Mouse (Mus musculus) thymus, postnatal 0 days (tissue): Measurements from ENCODE around the gene Plcb4. TPM values are rescaled to one million over a fixed set of nuclear protein-coding genes. Genes with fewer than 3 reads are reported as not detected.

ENCODE experiments used
- DNase-seq: peaks from one replicate; pipeline ENCODE4 v3.0.0-alpha.2; 2015; ENCODE audit warnings: low spot score
- polyA plus RNA-seq: library from polyadenylated mRNA; unstranded; fragments of >200 nt; fragmentation: Nextera tagmentation; extraction: Ambion mirVana; gene quantifications from 2 replicates; pipeline ENCODE4 v1.2.1, GENCODE M21; 2015

The Plcb4 gene
- 6.5 and 7.2 TPM in 2 replicates for polyA plus RNA-seq

- peak; percentile 77 for DNase-seq
Observed at GRCm38 (mm10) chr2:135658486-135659390, at the start of gene Plcb4. TSS of gene Plcb4 (plus strand) at chr2:135659011.

DNA sequence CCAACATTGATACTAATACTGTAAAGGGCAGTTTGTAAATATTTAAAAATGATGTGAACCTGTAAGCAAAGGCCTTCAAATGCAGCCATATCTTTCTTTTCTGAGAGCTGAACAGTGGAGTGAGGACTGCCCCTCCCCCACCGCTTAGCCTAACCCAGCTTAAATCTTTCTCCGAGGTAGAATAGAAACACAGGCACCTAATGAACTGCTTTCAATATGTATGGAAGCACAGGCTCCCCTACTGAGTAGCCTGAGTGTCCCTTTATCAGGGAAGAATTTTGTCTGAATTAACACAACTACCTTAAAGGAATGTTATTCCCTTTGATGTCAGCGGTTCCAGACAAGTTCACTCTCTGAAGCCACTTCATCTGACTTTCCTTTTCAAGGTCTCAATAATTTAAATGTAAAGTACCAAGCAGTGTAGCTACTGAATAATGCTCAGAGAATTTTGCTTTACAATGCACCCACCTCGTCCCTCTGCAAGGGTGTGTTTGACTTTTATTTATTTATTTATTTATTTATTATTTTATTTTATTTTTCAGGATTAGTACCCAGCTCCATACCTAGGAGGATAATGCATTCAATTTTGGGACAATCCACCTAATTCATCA is 44.1 kb upstream of the Plcb4 start:
- DNase-seq, result no peak

GRCm38 (mm10) chr2:135616090-135616489 is 42.7 kb upstream of the Plcb4 start:
- no peak for DNase-seq

DNA sequence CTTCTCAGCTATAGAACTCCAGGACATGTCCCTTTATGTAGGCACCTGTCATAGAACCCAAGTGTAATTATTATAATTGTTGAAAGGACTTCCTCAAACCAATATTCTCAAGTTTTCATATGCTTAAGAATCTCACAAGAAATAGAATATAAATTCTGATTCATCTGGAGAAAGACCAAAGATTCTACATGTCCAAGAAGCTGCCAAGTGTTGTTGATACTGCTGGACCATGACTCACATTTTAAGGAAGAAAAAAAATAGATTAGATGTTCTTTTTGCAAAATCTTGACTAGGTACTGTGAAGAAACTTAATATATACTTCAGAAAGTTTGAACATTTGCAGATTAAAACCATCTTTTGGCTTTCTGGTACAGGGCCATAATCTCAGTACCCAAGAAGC is 40.3 kb upstream of the Plcb4 start:
- DNase-seq, result no peak

DNA sequence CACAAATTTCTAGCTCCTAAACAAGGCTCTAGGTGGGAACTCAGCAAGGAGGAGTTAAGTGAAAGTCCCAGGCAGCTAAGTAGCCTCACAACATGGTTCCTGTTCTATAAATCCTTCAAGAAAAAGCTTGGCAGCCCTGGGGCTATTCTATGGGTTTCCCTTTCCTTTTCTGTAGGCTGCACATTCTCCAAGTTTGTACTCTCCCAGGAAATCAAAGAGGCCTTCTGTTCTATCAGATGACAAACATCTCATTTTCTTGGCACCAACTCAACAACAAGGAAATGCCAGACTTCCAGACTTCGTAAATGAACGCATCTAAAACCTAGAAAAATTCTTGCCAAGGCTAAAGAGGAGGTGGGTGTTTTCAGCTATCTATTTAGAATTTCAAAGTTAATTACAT is 38.9 kb upstream of the Plcb4 start:
- DNase-seq, result no peak

DNA sequence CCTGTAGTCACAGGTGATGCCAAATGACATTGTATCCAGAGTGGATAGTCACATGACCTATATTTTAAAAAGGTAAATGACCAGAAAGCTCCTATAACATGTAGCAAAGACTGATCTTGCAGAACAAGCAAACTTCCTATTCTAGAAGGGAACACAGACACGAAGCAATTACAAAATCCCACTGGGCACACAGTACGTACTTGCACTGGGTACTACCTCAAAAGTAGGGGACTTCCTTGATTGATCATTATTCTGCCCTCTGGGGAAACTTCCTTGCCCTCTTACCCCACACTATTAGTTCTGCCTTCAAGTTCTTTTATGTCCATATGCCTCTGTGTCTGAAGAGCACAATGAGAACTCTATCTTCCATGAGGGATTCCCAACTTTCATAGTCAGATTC is 31.0 kb upstream of the Plcb4 start:
- DNase-seq, result no peak

- no peak for DNase-seq
Observed at GRCm38 (mm10) chr2:135637227-135637626, 21.6 kb upstream of the Plcb4 start.

DNA sequence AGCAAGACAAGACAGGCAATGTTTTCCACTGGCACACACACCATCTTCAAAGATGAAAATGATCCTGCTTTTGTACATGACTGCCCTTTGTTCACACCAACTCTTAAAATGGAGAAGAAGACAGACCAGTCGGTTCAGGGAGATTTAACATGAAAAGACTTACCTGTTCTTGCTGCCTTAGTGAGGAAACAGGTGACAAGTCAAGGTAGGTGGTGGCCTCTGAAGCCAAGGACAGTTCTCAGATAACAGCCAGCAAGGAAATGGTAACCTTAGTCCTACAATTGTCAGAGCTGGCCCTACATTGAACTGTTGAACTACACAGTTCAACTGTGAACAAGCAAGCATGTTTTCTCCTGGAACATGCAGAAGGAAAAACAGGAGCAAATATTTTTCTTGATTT is 17.8 kb upstream of the Plcb4 start:
- DNase-seq, result no peak

DNA sequence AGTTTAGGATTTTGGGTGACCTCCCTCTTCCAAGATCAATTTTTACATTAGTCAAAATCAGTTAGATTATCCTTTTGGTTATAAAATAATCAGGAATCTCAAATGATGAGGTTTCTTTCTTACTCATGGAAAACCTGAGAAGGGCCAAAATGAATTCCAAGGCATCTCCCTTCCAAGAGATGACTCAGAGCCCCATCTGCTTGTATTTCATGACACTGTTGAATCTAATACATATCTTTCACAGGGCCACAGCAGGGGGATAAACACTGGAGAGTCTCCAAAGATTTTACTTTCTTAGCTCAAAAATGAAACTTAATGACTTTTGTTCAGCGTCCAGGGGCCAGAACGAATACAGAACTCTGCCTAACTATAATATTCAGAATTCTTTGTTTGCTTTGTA is 17.2 kb upstream of the Plcb4 start:
- DNase-seq, result no peak

DNA sequence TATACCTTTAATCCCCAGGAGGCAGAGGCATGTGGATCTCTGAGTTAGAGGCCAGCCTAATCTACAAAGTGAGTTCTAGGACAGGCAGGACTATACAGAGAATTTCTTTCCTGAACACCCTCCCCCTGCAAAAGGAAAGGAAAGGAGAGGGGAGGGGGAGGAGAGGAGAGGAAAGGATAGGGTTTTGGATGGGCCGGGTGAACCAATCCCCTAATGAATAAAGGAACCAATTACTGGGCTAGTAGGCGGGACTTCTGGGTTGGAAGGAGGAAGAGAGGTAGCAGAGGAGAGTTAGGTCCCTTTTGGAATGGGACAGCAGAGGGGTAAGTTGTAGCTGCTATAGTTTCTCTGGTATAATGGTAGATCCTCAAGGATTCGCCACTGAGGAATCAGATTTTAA is 12.6 kb upstream of the Plcb4 start:
- DNase-seq, result no peak

DNA sequence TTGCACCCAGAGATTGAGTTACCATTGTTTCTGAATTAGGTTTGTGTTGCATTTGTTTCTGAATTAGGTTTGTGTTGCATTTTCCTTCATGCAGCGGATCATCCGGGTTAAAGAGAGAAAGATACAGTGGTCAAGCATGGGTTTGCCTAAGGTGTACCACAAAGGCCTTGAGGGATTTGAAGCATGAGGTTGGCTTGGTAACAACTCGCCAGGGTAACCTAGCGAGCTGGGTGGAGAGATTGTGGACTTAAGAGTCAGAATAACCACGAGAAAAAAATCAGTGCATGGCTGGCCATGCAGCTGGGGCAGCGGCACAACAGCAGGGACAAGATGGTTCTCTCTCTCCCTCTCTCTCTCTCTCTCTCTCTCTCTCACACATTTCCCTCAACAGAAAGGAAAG is 12.2 kb upstream of the Plcb4 start:
- no peak for DNase-seq

- no peak for DNase-seq
Observed at GRCm38 (mm10) chr2:135647985-135648384, 10.8 kb upstream of the Plcb4 start.

DNA sequence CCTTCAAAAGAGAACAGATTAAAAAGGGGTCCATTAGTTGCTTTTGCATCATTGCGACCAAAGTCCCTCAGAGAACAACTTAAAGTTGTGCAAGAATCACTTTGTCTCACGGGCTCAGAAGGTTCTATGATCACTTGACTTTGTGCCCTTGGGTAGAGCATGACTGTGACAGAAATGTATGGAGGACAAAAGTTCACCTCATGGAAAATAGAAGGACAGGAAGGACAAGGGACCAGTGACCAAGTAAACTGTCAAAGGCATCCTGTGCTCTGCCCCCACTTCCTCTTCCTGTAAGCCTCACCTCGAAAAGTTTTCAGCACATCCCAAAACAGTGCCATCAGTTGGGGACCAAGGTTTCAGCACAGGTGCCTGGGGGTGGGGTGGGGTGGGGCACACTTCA is 7.9 kb upstream of the Plcb4 start:
- DNase-seq, result no peak

- DNase-seq, result no peak
Observed at GRCm38 (mm10) chr2:135652040-135652439, 6.8 kb upstream of the Plcb4 start.

- DNase-seq, result no peak
Observed at GRCm38 (mm10) chr2:135652451-135652850, 6.4 kb upstream of the Plcb4 start.

- no peak for DNase-seq
Observed at GRCm38 (mm10) chr2:135655948-135656347, 2.9 kb upstream of the Plcb4 start.

DNA sequence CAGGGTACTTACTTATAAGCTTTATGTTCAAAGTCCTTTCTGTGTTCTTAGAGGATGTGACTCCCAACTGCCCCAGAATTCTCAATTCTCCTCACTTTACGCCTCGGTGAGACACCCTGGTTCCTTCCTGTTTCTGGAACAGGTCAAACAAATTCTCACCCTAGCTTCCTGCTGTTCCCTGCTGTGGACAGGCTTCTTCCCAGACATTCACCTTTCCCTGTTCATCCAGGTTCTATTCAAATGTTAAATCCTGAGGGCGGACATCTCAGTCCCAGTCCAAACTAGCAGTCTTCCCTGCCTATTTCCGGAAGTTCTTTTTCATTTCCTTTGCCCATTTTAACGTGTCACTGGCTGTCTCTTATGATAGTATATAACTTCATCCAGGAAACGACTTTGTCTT is 2.2 kb upstream of the Plcb4 start:
- no peak for DNase-seq

DNA sequence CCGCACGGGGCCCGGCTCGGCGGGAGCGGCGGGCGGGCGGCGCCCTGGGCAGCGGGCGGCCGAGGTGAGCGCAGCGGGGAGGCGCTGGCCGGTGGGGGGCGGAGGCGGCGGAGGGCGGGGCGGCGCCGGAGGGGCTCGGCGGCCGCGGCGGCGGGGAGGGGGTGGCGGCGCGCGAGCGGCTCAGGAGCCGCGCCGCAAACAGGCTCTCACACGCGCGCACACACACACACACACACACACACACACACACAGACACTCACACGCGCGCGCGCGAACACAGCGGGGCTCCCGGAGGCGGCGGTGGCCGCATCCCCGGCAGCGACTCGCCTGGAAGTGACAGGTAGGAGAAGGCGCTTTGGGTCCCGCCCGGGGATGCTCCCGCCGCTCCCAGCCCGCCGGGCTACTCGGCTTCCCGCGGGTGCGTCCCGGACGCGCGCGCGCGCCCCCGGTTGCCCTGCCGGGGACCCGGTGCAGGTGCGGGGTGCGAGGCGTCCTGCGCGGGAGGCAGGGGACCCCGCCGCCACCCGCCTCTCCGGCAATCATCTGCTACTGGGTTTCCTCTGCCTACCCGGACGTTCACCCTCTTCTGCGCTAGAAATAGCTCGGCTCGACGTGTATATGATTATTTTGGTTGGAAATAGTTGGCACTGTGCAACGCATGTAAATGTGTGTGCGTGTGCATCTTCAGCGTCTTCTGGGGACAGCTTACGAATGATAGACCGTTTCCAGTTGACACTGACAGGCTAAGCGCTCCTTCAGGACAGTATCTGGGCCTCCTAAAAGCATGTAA is 775 bp downstream of the Plcb4 start:
- peak; percentile 66 for DNase-seq

DNA sequence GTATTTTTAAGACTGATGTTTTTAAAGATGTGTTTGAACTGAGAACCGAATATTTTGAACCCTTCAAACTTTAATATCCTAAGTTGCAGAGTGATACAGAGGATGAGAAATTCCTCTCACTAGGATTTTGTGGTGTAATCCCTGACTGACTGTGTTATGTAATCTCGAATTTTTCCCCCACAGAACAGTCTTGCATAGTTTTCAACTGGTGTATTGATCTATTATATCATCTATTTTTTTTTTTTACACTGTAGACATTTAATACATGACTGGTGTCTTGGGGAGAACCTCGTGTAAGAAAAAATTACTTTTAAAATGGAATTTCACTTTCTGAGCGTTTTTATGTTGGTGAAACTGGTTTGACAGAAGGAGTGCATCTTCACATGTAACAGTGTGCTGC is 2.0 kb downstream of the Plcb4 start:
- DNase-seq, result no peak

DNA sequence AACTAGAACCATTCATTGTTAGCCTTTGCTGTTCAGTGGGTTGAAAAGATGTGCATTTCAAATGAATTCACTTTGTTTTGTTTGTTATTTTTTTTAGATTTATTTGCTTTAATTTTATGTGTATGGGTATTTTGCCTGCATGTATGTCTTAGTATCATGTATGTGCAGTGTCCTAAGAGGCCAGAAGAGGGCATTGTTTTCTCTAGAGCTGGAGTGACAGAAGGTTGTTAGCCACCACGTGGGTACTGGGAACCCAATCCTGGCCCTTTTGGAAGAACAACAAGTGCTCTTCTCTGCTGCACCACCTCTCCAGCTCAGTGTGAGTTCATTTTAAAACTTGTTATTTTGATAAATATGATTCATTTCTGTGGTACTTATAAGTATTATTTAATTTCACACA is 5.0 kb downstream of the Plcb4 start:
- no peak for DNase-seq

DNA sequence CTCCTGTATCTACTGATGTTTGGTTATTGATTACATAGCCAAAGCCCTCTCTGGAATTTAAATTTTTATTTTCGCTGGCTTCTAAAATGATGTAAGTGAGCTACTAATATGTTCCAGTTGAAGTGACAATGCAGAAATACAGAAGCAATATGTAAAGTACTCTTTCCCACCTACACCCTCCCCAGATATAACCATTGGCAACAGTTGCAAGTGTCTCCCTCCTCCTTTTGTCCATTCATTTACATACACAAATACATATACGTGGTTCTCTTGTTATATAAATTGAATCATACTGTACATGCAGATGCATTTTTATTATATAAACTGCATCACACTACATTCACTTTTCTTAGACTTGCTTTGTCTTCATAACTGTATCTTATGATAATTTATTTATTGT is 8.7 kb downstream of the Plcb4 start:
- no peak for DNase-seq

GRCm38 (mm10) chr2:135672459-135673104 is 13.8 kb downstream of the Plcb4 start:
- DNase-seq, result no peak
